Mouse (Mus musculus): ENCODE results near the gene Ust.

DNA sequence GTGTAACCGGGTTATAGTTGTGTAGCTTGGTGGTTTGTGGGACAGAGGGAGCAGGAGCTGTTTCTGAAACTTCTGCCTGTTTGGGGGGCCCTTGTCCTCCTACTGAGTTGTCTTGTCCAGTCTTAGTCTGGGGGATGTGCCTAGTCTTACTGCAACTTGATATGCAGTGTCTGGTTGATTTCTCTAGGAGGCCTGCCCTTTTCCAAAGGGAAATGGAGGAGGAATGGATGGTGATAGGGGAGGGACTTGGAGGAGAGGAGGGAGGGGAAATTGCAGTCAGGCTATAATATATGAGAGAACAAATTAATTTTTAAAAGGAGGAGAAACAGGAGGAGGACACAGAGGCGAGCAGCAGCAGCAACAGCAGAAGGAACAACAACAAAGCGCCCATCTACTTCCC is 4.9 kb downstream of the Ust start:
- TF ChIP-seq TAL1 (conservative IDR thresholded peaks at IDR 0.05; ENCODE audit: low read depth, low read length) (no peak), CTCF (IDR thresholded peaks at IDR 0.05; ENCODE audit: low read depth, low read length) (no peak), GATA1 (IDR thresholded peaks at IDR 0.05; ENCODE audit: borderline replicate concordance, low read length) (no peak), POLR2AphosphoS5 (IDR thresholded peaks at IDR 0.05; ENCODE audit: insufficient replicate concordance, low read depth, low read length) (no peak)

Data from G1E (cell line).